Mouse (Mus musculus) heart, postnatal 14 days (tissue): ENCODE results near the gene Mphosph9. TPM values are rescaled to one million over a fixed set of nuclear protein-coding genes. Genes with fewer than 3 reads are reported as not detected.
"Not testable (repeated sequence)": the region's sequence is repeated elsewhere in the genome, so short reads cannot be mapped to it uniquely, and the experiment has no call there.

Source experiments
- DNase-seq, 2 experiments: peaks; one replicate each; pipeline ENCODE4 v3.0.0; 2021 to 2022
- intact Hi-C: fragments of 180-260 bp; cut with DNase I; formaldehyde crosslinking; loops from one replicate; pipeline ENCODE4 v1.15.1; 2025
- long read RNA-seq, 2 experiments: library from polyadenylated mRNA; stranded (forward); transcript quantifications; one replicate each; pipeline ENCODE4 v2.0.0; 2021
- total RNA-seq, 2 experiments: library from RNA; stranded (reverse); gene quantifications; 2 replicates each; pipeline ENCODE4 v1.2.3; 2021

Gene Mphosph9
- total RNA-seq, result 1 to 10 TPM; 6.0 to 6.8 TPM
- long read RNA-seq, experiment 1, partial matches to known transcripts, result 0 of 1 reads
- long read RNA-seq, experiment 1, other reads (novel, unspliced or antisense), result 1 of 1 reads
- long read RNA-seq, experiment 2, full-length matches to known transcripts, result 1 of 3 reads
- long read RNA-seq, experiment 2, partial matches to known transcripts, result 0 of 3 reads
- long read RNA-seq, experiment 2, other reads (novel, unspliced or antisense), result 2 of 3 reads

- DNase-seq, result peak; percentile 99
- intact Hi-C loops, result loop anchor here (2.0 kb wide), 1 partner anchor 25 kb away; no protein-coding TSS in a partner anchor
Observed at GRCm38 (mm10) chr5:124327510-124328364, at the start of gene Mphosph9, which contains the start of gene 2810006K23Rik. Gene Mphosph9 (minus strand): TSS chr5:124327972. Gene 2810006K23Rik (plus strand): TSS chr5:124328089.

- intact Hi-C loops, result no loop called here
- DNase-seq, result no peak
Observed at GRCm38 (mm10) chr5:124377149-124377548, 49.4 kb upstream of the Mphosph9 start.

- intact Hi-C loops, result no loop called here
- DNase-seq, result no peak
Observed at GRCm38 (mm10) chr5:124376401-124376800, 48.6 kb upstream of the Mphosph9 start.

GRCm38 (mm10) chr5:124374298-124374697 lies 46.5 kb upstream of the Mphosph9 start:
- intact Hi-C loops, result no loop called here
- DNase-seq, result no peak

- DNase-seq, result no peak
- intact Hi-C loops, result no loop called here
Observed at GRCm38 (mm10) chr5:124366721-124367120, 38.9 kb upstream of the Mphosph9 start.

- DNase-seq, result no peak
- intact Hi-C loops, result no loop called here
Observed at GRCm38 (mm10) chr5:124365754-124366153, 38.0 kb upstream of the Mphosph9 start.

GRCm38 (mm10) chr5:124364173-124364918 lies 36.6 kb upstream of the Mphosph9 start:
- DNase-seq, result no peak
- intact Hi-C loops, result no loop called here

- DNase-seq, intact Hi-C loops: not testable (repeated sequence)
Observed at GRCm38 (mm10) chr5:124362982-124363381, 35.2 kb upstream of the Mphosph9 start, which contains the start of gene Cdk2ap1. Gene Cdk2ap1 (minus strand): TSS chr5:124363082.

- no peak for DNase-seq
- intact Hi-C loops, result no loop called here
Observed at GRCm38 (mm10) chr5:124359641-124360040, 31.9 kb upstream of the Mphosph9 start.

- no peak for DNase-seq
- intact Hi-C loops, result no loop called here
Observed at GRCm38 (mm10) chr5:124356695-124357094, 28.9 kb upstream of the Mphosph9 start.

GRCm38 (mm10) chr5:124355425-124355959 lies 27.7 kb upstream of the Mphosph9 start:
- no peak for DNase-seq
- intact Hi-C loops, result no loop called here

GRCm38 (mm10) chr5:124354574-124355424 lies 27.0 kb upstream of the Mphosph9 start:
- peak; percentile 40 to 58 for DNase-seq
- intact Hi-C loops, result no loop called here

- intact Hi-C loops, result loop anchor here (2.0 kb wide), 1 partner anchor 25 kb away; the partner anchor contains the start of gene 2810006K23Rik
- peak; percentile 75 to 78 for DNase-seq
Observed at GRCm38 (mm10) chr5:124353726-124354547, 26.2 kb upstream of the Mphosph9 start.

GRCm38 (mm10) chr5:124353011-124353725 lies 25.4 kb upstream of the Mphosph9 start:
- intact Hi-C loops, result loop anchor here (2.0 kb wide), 1 partner anchor 24 kb away; the partner anchor contains the start of gene 2810006K23Rik
- DNase-seq, result peak in 1 of 2 experiments; percentile 55

- peak; percentile 83 to 86 for DNase-seq
- intact Hi-C loops, result loop anchor here (2.0 kb wide), 1 partner anchor 24 kb away; the partner anchor contains the start of gene 2810006K23Rik
Observed at GRCm38 (mm10) chr5:124352141-124352920, 24.6 kb upstream of the Mphosph9 start.

GRCm38 (mm10) chr5:124351604-124352003 lies 23.8 kb upstream of the Mphosph9 start:
- intact Hi-C loops, result loop anchor here (2.0 kb wide), 1 partner anchor 23 kb away; the partner anchor contains the start of gene 2810006K23Rik

GRCm38 (mm10) chr5:124351111-124351560 lies 23.4 kb upstream of the Mphosph9 start:
- intact Hi-C loops, result no loop called here
- peak; percentile 59 to 66 for DNase-seq

More at GRCm38 (mm10) chr5:124351604-124352003, 23.8 kb upstream of the Mphosph9 start:
- DNase-seq, result no peak
